Mouse (Mus musculus) lung, postnatal 25 days (tissue): ENCODE measurements at regions not wholly inside any gene's neighbourhood (a gene's known extent, or its start where the extent isn't known, plus 50 kb on each side); places are given as distances from the start of the nearest gene placed in this dataset.

Experiments used
- DNase-seq: peaks from one replicate; pipeline ENCODE4 v3.0.0; 2022; ENCODE audit warnings: low spot score

GRCm38 (mm10) chr9:68254218-68254617 lies 399.4 kb upstream of the Rora start:
- no peak for DNase-seq

- no peak for DNase-seq
Measured at GRCm38 (mm10) chr9:68268551-68268950, 385.0 kb upstream of the Rora start.

- DNase-seq = no peak
Measured at GRCm38 (mm10) chr9:68302232-68302925, 351.2 kb upstream of the Rora start.

- no peak for DNase-seq
Measured at GRCm38 (mm10) chr9:68330721-68331120, 322.9 kb upstream of the Rora start.

GRCm38 (mm10) chr9:68340921-68341320 lies 312.7 kb upstream of the Rora start:
- no peak for DNase-seq

- DNase-seq = no peak
Measured at GRCm38 (mm10) chr9:68341511-68341910, 312.1 kb upstream of the Rora start.

GRCm38 (mm10) chr9:68347426-68347825 lies 306.2 kb upstream of the Rora start:
- no peak for DNase-seq

- DNase-seq = no peak
Measured at GRCm38 (mm10) chr9:68351466-68351865, 302.1 kb upstream of the Rora start.

- no peak for DNase-seq
Measured at GRCm38 (mm10) chr9:68354470-68354869, 299.1 kb upstream of the Rora start.

GRCm38 (mm10) chr9:68356078-68356477 lies 297.5 kb upstream of the Rora start:
- DNase-seq = no peak

GRCm38 (mm10) chr9:68357231-68357630 lies 296.4 kb upstream of the Rora start:
- no peak for DNase-seq

- no peak for DNase-seq
Measured at GRCm38 (mm10) chr9:68366973-68367372, 286.6 kb upstream of the Rora start.

- DNase-seq = no peak
Measured at GRCm38 (mm10) chr9:68367556-68367955, 286.0 kb upstream of the Rora start.

- no peak for DNase-seq
Measured at GRCm38 (mm10) chr9:68372726-68373125, 280.9 kb upstream of the Rora start.

- DNase-seq = no peak
Measured at GRCm38 (mm10) chr9:68376222-68376621, 277.4 kb upstream of the Rora start.

GRCm38 (mm10) chr9:68381871-68382270 lies 271.7 kb upstream of the Rora start:
- no peak for DNase-seq

- no peak for DNase-seq
Measured at GRCm38 (mm10) chr9:68400930-68401329, 252.7 kb upstream of the Rora start.

GRCm38 (mm10) chr9:68402176-68402845 lies 251.3 kb upstream of the Rora start:
- DNase-seq = no peak

- no peak for DNase-seq
Measured at GRCm38 (mm10) chr9:68402981-68403380, 250.6 kb upstream of the Rora start.

GRCm38 (mm10) chr9:68403516-68403915 lies 250.1 kb upstream of the Rora start:
- DNase-seq = no peak

- no peak for DNase-seq
Measured at GRCm38 (mm10) chr9:68409786-68410185, 243.8 kb upstream of the Rora start.

GRCm38 (mm10) chr9:68426286-68426685 lies 227.3 kb upstream of the Rora start:
- no peak for DNase-seq

- no peak for DNase-seq
Measured at GRCm38 (mm10) chr9:68462755-68463154, 190.8 kb upstream of the Rora start.
